Mouse (Mus musculus): ENCODE data around the gene A3galt2. TPM values are rescaled to one million over a fixed set of nuclear protein-coding genes. Genes with fewer than 3 reads are reported as not detected.

A3galt2 gene
- polyA plus RNA-seq, 1 experiment from 2014 or later, result 0.10 TPM

- ATAC-seq (ENCODE audit: insufficient read depth, low FRiP score), result no peak
- no peak overlapping the region for H3K4me2 ChIP-seq (ENCODE audit: low read depth, low read length)
- H3K4me3 ChIP-seq (replicated peaks; ENCODE audit: low read length), result no peak overlapping the region
- 55% methylated on average over 4 of the region's 4 CpGs for WGBS
- no peak overlapping the region for H3K27ac ChIP-seq (ENCODE audit: low read length)
- H3K27me3 ChIP-seq (ENCODE audit: control insufficient read depth, insufficient read depth, low read length), result no peaks in the 10 kb centered on the region
- H3K4me1 ChIP-seq (ENCODE audit: control insufficient read depth, insufficient read depth, low read length), result no peaks in the 10 kb centered on the region
- peaks cover 21% of the 10 kb centered on the region for H3K36me3 ChIP-seq (ENCODE audit: control insufficient read depth, insufficient read depth, low read length)
- H3K9ac ChIP-seq (ENCODE audit: low read length), result no peak overlapping the region
- H3K9me3 ChIP-seq (replicated peaks; ENCODE audit: control insufficient read depth, low read length), result no peaks in the 10 kb centered on the region
Observed at GRCm38 (mm10) chr4:128782645-128783044, 27.5 kb downstream of the A3galt2 start.

GRCm38 (mm10) chr4:128784950-128785631 is 29.9 kb downstream of the A3galt2 start:
- no peaks in the 10 kb centered on the region for H3K9me3 ChIP-seq (replicated peaks; ENCODE audit: control insufficient read depth, low read length)
- WGBS, result 92% methylated on average over 15 of the region's 15 CpGs
- peaks cover 21% of the 10 kb centered on the region for H3K36me3 ChIP-seq (ENCODE audit: control insufficient read depth, insufficient read depth, low read length)
- no peak overlapping the region for H3K4me2 ChIP-seq (ENCODE audit: low read depth, low read length)
- no peaks in the 10 kb centered on the region for H3K27me3 ChIP-seq (ENCODE audit: control insufficient read depth, insufficient read depth, low read length)
- H3K9ac ChIP-seq (ENCODE audit: low read length), result no peak overlapping the region
- H3K4me1 ChIP-seq (ENCODE audit: control insufficient read depth, insufficient read depth, low read length), result 0 out of 2 replicates have a peak, but pooled peaks cover under 1% of the 10 kb centered on the region
- H3K27ac ChIP-seq (ENCODE audit: low read length), result no peak overlapping the region
- ATAC-seq (ENCODE audit: insufficient read depth, low FRiP score), result no peak
- no peak overlapping the region for H3K4me3 ChIP-seq (replicated peaks; ENCODE audit: low read length)

DNA sequence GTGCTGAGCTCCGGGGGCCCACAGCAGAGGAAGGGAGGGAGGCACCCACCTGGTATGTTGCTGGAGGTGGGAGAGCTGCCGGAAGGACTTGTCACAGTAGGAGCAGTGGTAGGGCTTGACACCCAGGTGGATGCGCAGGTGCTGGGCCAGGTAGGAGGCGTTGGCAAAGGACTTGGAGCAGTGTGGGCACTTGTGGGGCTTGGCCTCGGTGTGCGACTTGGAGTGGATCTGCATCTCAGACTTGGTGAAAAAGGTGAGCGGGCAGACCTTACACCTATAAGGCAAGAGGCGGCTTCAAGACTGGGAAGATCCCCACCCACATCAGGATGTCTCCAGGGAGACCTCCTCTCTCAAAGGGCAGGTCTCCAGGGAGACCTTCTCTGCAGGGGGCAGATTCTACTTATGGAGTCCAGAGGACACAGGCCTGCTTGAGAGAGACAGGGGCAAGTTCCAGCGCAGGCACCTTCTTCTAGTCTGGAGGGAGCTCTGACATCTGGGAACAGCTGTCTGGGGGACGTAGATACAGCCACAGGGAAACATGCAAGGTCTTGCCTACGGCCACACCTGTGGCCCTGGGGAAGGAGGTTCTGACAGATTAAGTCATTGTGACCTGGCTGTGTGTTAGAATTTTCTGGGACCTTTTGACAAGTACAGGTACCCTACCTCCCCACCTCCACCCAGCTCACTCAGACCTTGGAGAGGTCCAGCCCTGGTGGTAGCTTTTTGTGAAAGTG is 30.9 kb downstream of the A3galt2 start:
- Histone ChIP-seq H3K4me1 (ENCODE audit: control insufficient read depth, insufficient read depth, low read length) (0 out of 2 replicates have a peak, but pooled peaks cover 7% of the 10 kb centered on the region), H3K27me3 (ENCODE audit: control insufficient read depth, insufficient read depth, low read length) (no peaks in the 10 kb centered on the region), H3K9me3 (replicated peaks; ENCODE audit: control insufficient read depth, low read length) (no peaks in the 10 kb centered on the region), H3K27ac (ENCODE audit: low read length) (no peak overlapping the region), H3K9ac (ENCODE audit: low read length) (no peak overlapping the region), H3K4me3 (replicated peaks; ENCODE audit: low read length) (no peak overlapping the region), H3K36me3 (ENCODE audit: control insufficient read depth, insufficient read depth, low read length) (peaks cover 18% of the 10 kb centered on the region), H3K4me2 (ENCODE audit: low read depth, low read length) (no peak overlapping the region)
- 92% methylated on average over 11 of the region's 11 CpGs for WGBS
- ATAC-seq (ENCODE audit: insufficient read depth, low FRiP score), result no peak

- Histone ChIP-seq H3K27ac (ENCODE audit: low read length) (no peak overlapping the region), H3K4me3 (replicated peaks; ENCODE audit: low read length) (no peak overlapping the region), H3K9me3 (replicated peaks; ENCODE audit: control insufficient read depth, low read length) (no peaks in the 10 kb centered on the region), H3K27me3 (ENCODE audit: control insufficient read depth, insufficient read depth, low read length) (no peaks in the 10 kb centered on the region), H3K9ac (ENCODE audit: low read length) (no peak overlapping the region), H3K4me2 (ENCODE audit: low read depth, low read length) (no peak overlapping the region), H3K4me1 (ENCODE audit: control insufficient read depth, insufficient read depth, low read length) (0 out of 2 replicates have a peak, but pooled peaks cover 7% of the 10 kb centered on the region), H3K36me3 (ENCODE audit: control insufficient read depth, insufficient read depth, low read length) (peaks cover 18% of the 10 kb centered on the region)
- 87% methylated on average over 24 of the region's 24 CpGs for WGBS
- no peak for ATAC-seq (ENCODE audit: insufficient read depth, low FRiP score)
Observed at GRCm38 (mm10) chr4:128787023-128787939, 32.1 kb downstream of the A3galt2 start.

DNA sequence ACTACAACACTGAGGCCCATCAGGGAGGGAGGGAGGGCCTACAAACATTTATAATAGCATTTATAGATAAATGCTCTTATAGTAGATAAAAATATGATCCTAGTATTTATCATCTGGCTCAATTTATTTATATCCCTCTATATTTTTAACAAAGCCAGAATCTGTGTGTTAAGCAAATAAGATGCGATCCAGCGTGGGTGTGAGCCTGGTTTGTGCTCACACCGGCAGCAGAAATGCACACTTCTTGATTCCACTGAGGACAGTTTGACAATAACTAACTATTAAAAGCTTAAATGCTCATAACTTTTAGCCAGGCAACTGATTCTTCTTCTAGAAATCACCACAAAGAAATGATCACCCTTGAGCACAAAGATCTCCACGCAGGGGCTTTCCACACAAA is 32.9 kb downstream of the A3galt2 start:
- 90% methylated on average over 4 of the region's 4 CpGs for WGBS
- peaks cover 18% of the 10 kb centered on the region for H3K36me3 ChIP-seq (ENCODE audit: control insufficient read depth, insufficient read depth, low read length)

DNA sequence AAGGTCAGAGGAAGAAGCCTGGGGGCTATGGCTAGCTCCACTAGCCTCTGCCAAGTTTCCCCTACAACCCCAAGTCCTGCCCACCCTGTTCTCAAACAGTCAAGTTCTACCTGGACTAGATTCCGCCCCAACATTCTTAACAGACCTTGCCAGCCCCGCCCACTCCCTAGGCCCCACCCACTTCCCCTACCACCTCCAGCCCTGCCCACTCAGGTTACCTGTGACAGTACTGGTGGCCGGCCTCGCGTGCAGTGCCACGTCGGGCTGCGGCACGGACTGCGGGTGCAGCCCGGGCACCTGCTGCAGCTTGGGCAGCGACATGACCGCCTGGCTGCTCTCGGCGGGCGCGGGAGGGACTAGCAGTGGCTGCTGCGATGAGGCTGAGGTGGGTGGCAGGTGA is 34.5 kb downstream of the A3galt2 start:
- Histone ChIP-seq H3K36me3 (ENCODE audit: control insufficient read depth, insufficient read depth, low read length) (peaks cover 17% of the 10 kb centered on the region), H3K27ac (ENCODE audit: low read length) (no peak overlapping the region), H3K4me2 (ENCODE audit: low read depth, low read length) (peak overlapping the region; percentile 45), H3K27me3 (ENCODE audit: control insufficient read depth, insufficient read depth, low read length) (no peaks in the 10 kb centered on the region), H3K4me3 (replicated peaks; ENCODE audit: low read length) (peak overlapping the region; percentile 23; the same call in 1 of the 2 replicates), H3K4me1 (ENCODE audit: control insufficient read depth, insufficient read depth, low read length) (0 out of 2 replicates have a peak, but pooled peaks cover 7% of the 10 kb centered on the region), H3K9ac (ENCODE audit: low read length) (no peak overlapping the region), H3K9me3 (replicated peaks; ENCODE audit: control insufficient read depth, low read length) (no peaks in the 10 kb centered on the region)
- ATAC-seq (ENCODE audit: insufficient read depth, low FRiP score), result peak; percentile 71
- 53% methylated on average over 18 of the region's 18 CpGs for WGBS

More for the DNA sequence above, 32.9 kb downstream of the A3galt2 start:
- Histone ChIP-seq H3K27ac (ENCODE audit: low read length) (no peak overlapping the region), H3K9me3 (replicated peaks; ENCODE audit: control insufficient read depth, low read length) (no peaks in the 10 kb centered on the region), H3K4me1 (ENCODE audit: control insufficient read depth, insufficient read depth, low read length) (0 out of 2 replicates have a peak, but pooled peaks cover 7% of the 10 kb centered on the region), H3K27me3 (ENCODE audit: control insufficient read depth, insufficient read depth, low read length) (no peaks in the 10 kb centered on the region), H3K4me3 (replicated peaks; ENCODE audit: low read length) (no peak overlapping the region), H3K9ac (ENCODE audit: low read length) (no peak overlapping the region), H3K4me2 (ENCODE audit: low read depth, low read length) (no peak overlapping the region)
- ATAC-seq (ENCODE audit: insufficient read depth, low FRiP score), result no peak

DNA sequence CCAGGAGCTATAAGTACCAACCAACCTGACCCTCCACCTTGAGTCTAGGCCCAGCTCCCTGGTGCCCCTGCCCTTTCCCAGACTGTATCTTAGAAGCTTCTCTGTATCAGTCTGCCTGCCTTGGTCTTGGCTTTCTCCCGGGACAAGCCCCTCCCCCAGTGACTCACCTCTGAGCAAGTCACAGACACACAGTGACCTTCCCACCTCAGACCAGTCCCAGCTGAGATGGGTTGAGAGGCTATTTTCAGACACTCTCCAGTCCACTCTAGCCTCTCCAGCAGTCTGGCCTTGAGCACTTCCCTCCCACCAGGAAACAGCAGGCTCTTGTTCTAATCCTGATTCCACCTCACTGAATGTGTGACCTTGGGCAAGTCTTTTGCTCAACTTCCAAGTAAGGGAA is 38.5 kb downstream of the A3galt2 start:
- Histone ChIP-seq H3K4me3 (replicated peaks; ENCODE audit: low read length) (no peak overlapping the region), H3K27ac (ENCODE audit: low read length) (no peak overlapping the region), H3K9me3 (replicated peaks; ENCODE audit: control insufficient read depth, low read length) (no peaks in the 10 kb centered on the region), H3K27me3 (ENCODE audit: control insufficient read depth, insufficient read depth, low read length) (no peaks in the 10 kb centered on the region), H3K4me2 (ENCODE audit: low read depth, low read length) (no peak overlapping the region), H3K36me3 (ENCODE audit: control insufficient read depth, insufficient read depth, low read length) (no peaks in the 10 kb centered on the region), H3K9ac (ENCODE audit: low read length) (no peak overlapping the region), H3K4me1 (ENCODE audit: control insufficient read depth, insufficient read depth, low read length) (peaks cover 36% of the 10 kb centered on the region)
- ATAC-seq (ENCODE audit: insufficient read depth, low FRiP score), result no peak
- WGBS, result 25% methylated on average over 1 of the region's 1 CpGs

DNA sequence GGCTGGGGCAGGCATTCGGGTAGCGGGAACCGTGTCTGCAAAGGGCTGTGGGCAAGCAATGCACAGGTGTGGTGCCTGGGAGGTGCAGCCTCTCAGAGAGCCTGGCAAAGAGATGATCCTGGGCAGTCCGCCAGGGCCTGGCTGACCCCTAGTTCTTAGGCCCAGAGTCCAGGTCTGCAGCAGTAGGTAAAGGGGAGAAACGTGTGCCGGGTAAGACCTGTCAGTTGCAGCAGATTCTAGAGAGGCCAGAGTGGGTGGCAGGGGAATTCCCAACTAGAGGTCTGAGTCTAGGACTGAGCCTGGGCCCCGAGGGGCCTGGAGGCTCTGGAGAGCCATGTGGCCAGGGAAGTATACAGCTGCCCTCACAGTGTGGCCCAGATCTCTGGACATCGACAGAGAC is 39.0 kb downstream of the A3galt2 start:
- H3K4me2 ChIP-seq (ENCODE audit: low read depth, low read length), result no peak overlapping the region
- no peaks in the 10 kb centered on the region for H3K9me3 ChIP-seq (replicated peaks; ENCODE audit: control insufficient read depth, low read length)
- ATAC-seq (ENCODE audit: insufficient read depth, low FRiP score), result no peak
- H3K4me3 ChIP-seq (replicated peaks; ENCODE audit: low read length), result no peak overlapping the region
- WGBS, result 80% methylated on average over 8 of the region's 8 CpGs
- H3K27me3 ChIP-seq (ENCODE audit: control insufficient read depth, insufficient read depth, low read length), result no peaks in the 10 kb centered on the region
- peaks cover 40% of the 10 kb centered on the region for H3K4me1 ChIP-seq (ENCODE audit: control insufficient read depth, insufficient read depth, low read length)
- H3K36me3 ChIP-seq (ENCODE audit: control insufficient read depth, insufficient read depth, low read length), result no peaks in the 10 kb centered on the region
- H3K9ac ChIP-seq (ENCODE audit: low read length), result no peak overlapping the region
- no peak overlapping the region for H3K27ac ChIP-seq (ENCODE audit: low read length)
